Mouse (Mus musculus): ENCODE measurements around the gene Tgif2. TPM values are rescaled to one million over a fixed set of nuclear protein-coding genes. Genes with fewer than 3 reads are reported as not detected.

Tgif2 gene
- total and polyA plus RNA-seq, 3 experiments = 25.7 to 77.6 (median 26.7) TPM

DNA sequence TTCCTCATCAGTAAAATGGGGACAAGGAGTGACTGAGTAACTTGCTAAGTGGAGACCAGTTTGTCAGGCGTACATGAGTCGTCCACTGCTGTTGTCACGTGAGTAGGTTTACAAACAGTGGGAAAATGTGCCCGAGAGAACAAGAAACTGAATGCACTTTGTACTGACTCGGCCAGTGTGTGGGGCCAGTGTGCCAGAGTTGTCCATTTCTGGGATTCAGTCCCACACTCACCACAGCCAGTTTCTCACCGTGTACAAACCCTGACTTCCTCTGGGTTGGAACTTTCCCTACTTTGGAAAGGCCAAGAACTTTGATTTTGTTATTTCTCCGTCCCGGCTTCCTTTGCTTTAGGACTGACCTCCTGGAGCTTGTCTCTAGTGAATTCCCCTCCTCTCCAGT is 29.2 kb downstream of the Tgif2 start:
- ATAC-seq (ENCODE audit: extremely low read depth, insufficient number of reproducible peaks, low FRiP score, poor library complexity, severe bottlenecking) (no peak), DNase-seq (ENCODE audit: low spot score) (no peak)
- Histone ChIP-seq H3K9me3 (replicated peaks) (no peaks in the 10 kb centered on the region), H3K4me3 (ENCODE audit: low read depth, low read length) (no peak overlapping the region), H3K36me3 (replicated peaks) (peaks cover 99% of the 10 kb centered on the region), H3K27me3 (ENCODE audit: insufficient read depth, low read length) (no peaks in the 10 kb centered on the region), H3K4me1 (ENCODE audit: insufficient read depth, low read depth, low read length) (peaks cover 90% of the 10 kb centered on the region)
- no peak for TF ChIP-seq POLR2AphosphoS5 (IDR thresholded peaks at IDR 0.05; ENCODE audit: insufficient replicate concordance, low read depth, low read length)
- no peak for TF ChIP-seq GATA2 (IDR thresholded peaks at IDR 0.05; ENCODE audit: borderline replicate concordance, low read depth, low read length)
- TF ChIP-seq CTCF (IDR thresholded peaks at IDR 0.05; ENCODE audit: low read depth, low read length) = no peak

- no peak for ATAC-seq (ENCODE audit: extremely low read depth, insufficient number of reproducible peaks, low FRiP score, poor library complexity, severe bottlenecking)
- Histone ChIP-seq H3K4me1 (ENCODE audit: insufficient read depth, low read depth, low read length) (peaks cover 90% of the 10 kb centered on the region), H3K9me3 (replicated peaks) (no peaks in the 10 kb centered on the region), H3K27me3 (ENCODE audit: insufficient read depth, low read length) (no peaks in the 10 kb centered on the region), H3K36me3 (replicated peaks) (peaks cover 99% of the 10 kb centered on the region), H3K4me3 (ENCODE audit: low read depth, low read length) (no peak overlapping the region)
- TF ChIP-seq CTCF (IDR thresholded peaks at IDR 0.05; ENCODE audit: low read depth, low read length) (no peak), TAL1 (conservative IDR thresholded peaks at IDR 0.05; ENCODE audit: low read depth, low read length) (no peak), POLR2AphosphoS5 (IDR thresholded peaks at IDR 0.05; ENCODE audit: insufficient replicate concordance, low read depth, low read length) (no peak), GATA2 (IDR thresholded peaks at IDR 0.05; ENCODE audit: borderline replicate concordance, low read depth, low read length) (no peak), GATA1 (IDR thresholded peaks at IDR 0.05; ENCODE audit: borderline replicate concordance, low read length) (no peak)
- DNase-seq (ENCODE audit: low spot score) = no peak
Measured at GRCm38 (mm10) chr2:156869554-156869953, 29.7 kb downstream of the Tgif2 start.

DNA sequence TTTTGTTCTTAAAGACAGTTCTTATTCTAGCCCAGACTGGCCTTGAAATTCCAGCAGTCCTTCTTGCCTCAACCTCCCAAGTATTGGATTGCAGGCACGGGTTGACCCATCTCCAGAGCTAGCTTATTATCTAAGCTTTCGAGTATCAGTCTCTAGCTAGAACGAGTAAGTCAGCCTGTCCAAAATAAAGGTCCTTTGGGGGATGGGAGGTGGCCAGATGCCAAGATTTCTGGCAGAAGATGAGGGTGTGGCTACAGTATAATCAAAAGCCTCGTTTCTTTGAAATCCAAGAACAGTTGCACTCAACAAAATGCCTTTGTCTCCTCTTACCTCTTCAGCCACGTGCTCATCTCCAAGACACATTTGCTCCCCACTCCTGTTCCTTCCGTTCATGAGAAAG is 30.7 kb downstream of the Tgif2 start:
- H3K9me3 ChIP-seq (replicated peaks) = no peaks in the 10 kb centered on the region
- no peak overlapping the region for H3K4me3 ChIP-seq (ENCODE audit: low read depth, low read length)
- no peaks in the 10 kb centered on the region for H3K27me3 ChIP-seq (ENCODE audit: insufficient read depth, low read length)
- peaks cover 84% of the 10 kb centered on the region for H3K4me1 ChIP-seq (ENCODE audit: insufficient read depth, low read depth, low read length)
- no peak for TF ChIP-seq GATA2 (IDR thresholded peaks at IDR 0.05; ENCODE audit: borderline replicate concordance, low read depth, low read length)
- no peak for TF ChIP-seq CTCF (IDR thresholded peaks at IDR 0.05; ENCODE audit: low read depth, low read length)
- no peak for TF ChIP-seq POLR2AphosphoS5 (IDR thresholded peaks at IDR 0.05; ENCODE audit: insufficient replicate concordance, low read depth, low read length)
- TF ChIP-seq GATA1 (IDR thresholded peaks at IDR 0.05; ENCODE audit: borderline replicate concordance, low read length) = no peak
- TF ChIP-seq TAL1 (conservative IDR thresholded peaks at IDR 0.05; ENCODE audit: low read depth, low read length) = no peak
- DNase-seq (ENCODE audit: low spot score) (no peak), ATAC-seq (ENCODE audit: extremely low read depth, insufficient number of reproducible peaks, low FRiP score, poor library complexity, severe bottlenecking) (no peak)
- H3K36me3 ChIP-seq (replicated peaks) = peaks cover 100% of the 10 kb centered on the region

DNA sequence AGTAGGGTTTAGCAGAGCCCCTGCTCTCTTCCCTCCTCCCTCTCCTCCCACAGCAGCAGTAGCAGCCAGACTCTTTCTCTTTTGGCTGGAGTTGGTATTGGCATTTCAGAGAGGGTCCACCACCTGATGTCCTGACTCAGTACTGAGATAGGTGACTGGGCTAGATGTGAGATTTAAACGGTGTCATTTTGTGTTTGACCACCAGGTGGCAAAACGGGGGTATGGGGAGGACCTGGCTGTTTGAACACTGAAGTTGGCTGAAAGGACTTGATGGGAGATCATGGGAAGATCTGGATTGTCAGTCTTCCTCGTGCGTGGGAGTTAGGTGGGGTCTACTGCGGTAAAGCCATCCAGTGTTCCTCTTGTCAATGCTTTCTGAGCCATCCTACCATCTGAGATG is 33.8 kb downstream of the Tgif2 start:
- H3K4me3 ChIP-seq (ENCODE audit: low read depth, low read length) = no peak overlapping the region
- DNase-seq (ENCODE audit: low spot score) (no peak), ATAC-seq (ENCODE audit: extremely low read depth, insufficient number of reproducible peaks, low FRiP score, poor library complexity, severe bottlenecking) (no peak)
- H3K36me3 ChIP-seq (replicated peaks) = peaks cover 81% of the 10 kb centered on the region
- no peaks in the 10 kb centered on the region for H3K27me3 ChIP-seq (ENCODE audit: insufficient read depth, low read length)
- H3K4me1 ChIP-seq (ENCODE audit: insufficient read depth, low read depth, low read length) = peaks cover 79% of the 10 kb centered on the region
- TF ChIP-seq TAL1 (conservative IDR thresholded peaks at IDR 0.05; ENCODE audit: low read depth, low read length) (no peak), CTCF (IDR thresholded peaks at IDR 0.05; ENCODE audit: low read depth, low read length) (peak; percentile 31)
- no peaks in the 10 kb centered on the region for H3K9me3 ChIP-seq (replicated peaks)

GRCm38 (mm10) chr2:156874047-156874759 is 34.4 kb downstream of the Tgif2 start:
- TF ChIP-seq TAL1 (conservative IDR thresholded peaks at IDR 0.05; ENCODE audit: low read depth, low read length) (no peak), GATA1 (IDR thresholded peaks at IDR 0.05; ENCODE audit: borderline replicate concordance, low read length) (no peak), CTCF (IDR thresholded peaks at IDR 0.05; ENCODE audit: low read depth, low read length) (no peak), POLR2AphosphoS5 (IDR thresholded peaks at IDR 0.05; ENCODE audit: insufficient replicate concordance, low read depth, low read length) (no peak), GATA2 (IDR thresholded peaks at IDR 0.05; ENCODE audit: borderline replicate concordance, low read depth, low read length) (no peak)
- Histone ChIP-seq H3K36me3 (replicated peaks) (peaks cover 76% of the 10 kb centered on the region), H3K27me3 (ENCODE audit: insufficient read depth, low read length) (no peaks in the 10 kb centered on the region), H3K4me3 (ENCODE audit: low read depth, low read length) (no peak overlapping the region), H3K9me3 (replicated peaks) (no peaks in the 10 kb centered on the region), H3K4me1 (ENCODE audit: insufficient read depth, low read depth, low read length) (peaks cover 79% of the 10 kb centered on the region)
- ATAC-seq (ENCODE audit: extremely low read depth, insufficient number of reproducible peaks, low FRiP score, poor library complexity, severe bottlenecking) (no peak), DNase-seq (ENCODE audit: low spot score) (no peak)

GRCm38 (mm10) chr2:156874760-156875510 is 35.1 kb downstream of the Tgif2 start:
- ATAC-seq (ENCODE audit: extremely low read depth, insufficient number of reproducible peaks, low FRiP score, poor library complexity, severe bottlenecking) = no peak
- Histone ChIP-seq H3K27me3 (ENCODE audit: insufficient read depth, low read length) (no peaks in the 10 kb centered on the region), H3K9me3 (replicated peaks) (no peaks in the 10 kb centered on the region), H3K4me3 (ENCODE audit: low read depth, low read length) (no peak overlapping the region), H3K36me3 (replicated peaks) (peaks cover 68% of the 10 kb centered on the region), H3K4me1 (ENCODE audit: insufficient read depth, low read depth, low read length) (peaks cover 79% of the 10 kb centered on the region)
- no peak for DNase-seq (ENCODE audit: low spot score)
- TF ChIP-seq GATA2 (IDR thresholded peaks at IDR 0.05; ENCODE audit: borderline replicate concordance, low read depth, low read length) (no peak), CTCF (IDR thresholded peaks at IDR 0.05; ENCODE audit: low read depth, low read length) (no peak), POLR2AphosphoS5 (IDR thresholded peaks at IDR 0.05; ENCODE audit: insufficient replicate concordance, low read depth, low read length) (no peak), TAL1 (conservative IDR thresholded peaks at IDR 0.05; ENCODE audit: low read depth, low read length) (no peak), GATA1 (IDR thresholded peaks at IDR 0.05; ENCODE audit: borderline replicate concordance, low read length) (no peak)

Measured in G1E (cell line).